Mouse (Mus musculus): Measurements from ENCODE around the gene Nudt9.

DNA sequence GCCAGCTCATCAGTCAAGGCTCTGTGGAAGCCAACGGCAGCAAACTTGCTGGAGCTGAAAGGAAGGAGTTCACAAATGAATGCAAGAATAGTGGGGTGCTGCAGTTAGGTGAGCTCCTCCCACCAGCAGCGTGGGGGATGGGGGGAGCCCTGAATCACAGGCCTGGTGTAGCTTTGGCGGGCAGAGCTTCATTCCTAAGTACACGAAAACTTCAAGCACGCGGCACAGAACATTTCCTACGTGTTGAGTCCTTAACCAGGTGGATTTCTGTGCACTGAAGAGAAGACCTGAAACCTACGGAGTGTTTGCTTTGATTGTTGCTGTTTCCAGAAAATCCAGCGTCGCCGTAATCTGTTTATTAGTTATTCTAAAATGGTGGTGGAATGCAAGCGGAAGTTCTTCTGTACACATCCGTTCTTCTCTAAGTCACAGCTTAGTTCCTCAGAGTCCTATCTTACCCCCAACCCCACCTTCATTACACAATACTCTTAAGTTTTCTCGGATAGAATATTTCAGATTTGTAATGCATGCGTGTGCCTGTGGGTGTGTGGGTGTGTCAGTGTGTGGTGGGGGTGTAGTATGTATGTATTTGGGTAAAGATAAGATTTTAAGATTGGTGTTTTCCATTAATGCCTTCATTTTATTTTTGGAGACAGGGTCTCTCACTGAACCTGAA is 42.7 kb upstream of the Nudt9 start:
- no peak for TF ChIP-seq USF1 (IDR thresholded peaks at IDR 0.05; ENCODE audit: low read depth)
- TF ChIP-seq MAX (IDR thresholded peaks at IDR 0.05), result no peak

Measured in C2C12 (cell line).